Mouse (Mus musculus) liver, embryonic 14.5 days (tissue): ENCODE data around the gene Tmem106c.

ENCODE experiments used
- CTCF ChIP-seq: IDR thresholded peaks from 2 replicates; pipeline ENCODE4 v1.5.1; 2016; ENCODE audit warnings: antibody characterized with exemption, low read depth, control low read depth
- EP300 ChIP-seq: IDR thresholded peaks from 2 replicates; pipeline ENCODE4 v1.6.1; 2016; ENCODE audit warnings: antibody characterized with exemption, low read depth

DNA sequence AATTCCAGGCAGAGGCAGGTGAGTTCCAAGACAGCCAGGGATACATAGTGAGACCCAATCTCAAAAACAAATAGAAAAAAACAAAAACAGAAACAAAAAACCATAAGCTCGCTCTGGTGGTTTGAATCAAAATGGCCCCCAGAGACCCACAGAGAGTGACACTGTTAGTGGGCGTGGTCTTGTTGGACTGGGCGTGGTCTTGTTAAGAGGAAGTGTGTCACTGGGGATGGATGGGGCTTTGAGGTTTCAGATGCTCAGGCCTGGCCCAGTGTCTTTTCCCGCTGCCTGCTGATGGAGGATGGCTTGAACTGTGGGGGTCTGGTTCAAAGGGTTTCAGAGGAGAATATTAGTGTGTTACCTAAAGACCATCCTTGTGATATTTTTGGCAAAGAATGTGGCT, 53.9 kb downstream of the Tmem106c start:
- TF ChIP-seq CTCF = no peak
- no peak for TF ChIP-seq EP300
